Mouse (Mus musculus) layer of hippocampus, postnatal 25 days (tissue): ENCODE results near the gene Mrpl43. TPM values are rescaled to one million over a fixed set of nuclear protein-coding genes. Genes with fewer than 3 reads are reported as not detected.

Experiments used
- DNase-seq, 2 experiments: peaks; one replicate each; pipeline ENCODE4 v3.0.0; 2022; ENCODE audit warnings: mixed read lengths in 2 of 2, low spot score in 1 of 2; ENCODE audit errors: extremely low spot score in 1 of 2
- total RNA-seq, 2 experiments: library from RNA; stranded (reverse); gene quantifications; 2 replicates each; pipeline ENCODE4 v1.2.3; 2021

Mrpl43 gene
- total RNA-seq, 2 experiments from 2014 or later: 43.8 to 45.0 TPM

DNA sequence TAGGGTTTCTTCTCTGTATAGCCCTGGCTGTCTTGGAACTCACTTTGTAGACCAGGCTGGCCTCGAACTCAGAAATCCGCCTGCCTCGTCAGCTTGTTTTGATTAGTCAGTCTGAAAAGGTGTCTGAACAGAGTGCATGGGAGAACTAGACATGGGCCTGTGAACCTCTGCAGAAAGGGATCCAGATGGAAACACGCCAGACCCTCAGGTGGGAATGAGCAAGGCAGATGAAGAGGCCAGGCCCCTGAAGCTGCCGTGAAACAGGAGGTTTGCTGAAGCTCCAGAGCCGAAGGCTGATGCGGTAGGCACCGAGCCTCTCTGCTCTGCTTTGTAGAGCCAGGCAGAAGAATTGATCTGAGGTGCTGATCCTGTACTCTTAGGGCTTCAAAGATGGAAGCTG, 6.0 kb upstream of the Mrpl43 start:
- DNase-seq: no peak

DNA sequence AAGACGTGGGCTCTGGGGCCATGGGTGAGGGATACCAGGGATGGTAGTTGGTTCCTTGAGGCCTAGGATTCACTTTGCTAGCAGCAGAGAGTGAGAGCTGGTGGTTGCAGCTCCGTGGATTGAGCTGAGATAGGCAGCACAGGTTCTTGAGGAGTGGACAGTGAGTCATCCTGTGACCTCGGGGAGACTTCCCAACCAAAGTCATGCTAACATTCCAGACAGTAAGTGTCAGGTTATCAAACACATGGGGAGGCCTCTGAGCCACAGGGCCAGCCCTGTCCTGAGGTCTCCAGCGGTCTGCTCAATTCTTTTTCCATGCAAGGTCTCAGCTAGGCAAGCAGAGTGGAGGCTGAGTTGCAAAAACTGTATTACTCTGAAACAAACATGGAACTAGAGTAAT, 4.4 kb upstream of the Mrpl43 start:
- no peak for DNase-seq

DNA sequence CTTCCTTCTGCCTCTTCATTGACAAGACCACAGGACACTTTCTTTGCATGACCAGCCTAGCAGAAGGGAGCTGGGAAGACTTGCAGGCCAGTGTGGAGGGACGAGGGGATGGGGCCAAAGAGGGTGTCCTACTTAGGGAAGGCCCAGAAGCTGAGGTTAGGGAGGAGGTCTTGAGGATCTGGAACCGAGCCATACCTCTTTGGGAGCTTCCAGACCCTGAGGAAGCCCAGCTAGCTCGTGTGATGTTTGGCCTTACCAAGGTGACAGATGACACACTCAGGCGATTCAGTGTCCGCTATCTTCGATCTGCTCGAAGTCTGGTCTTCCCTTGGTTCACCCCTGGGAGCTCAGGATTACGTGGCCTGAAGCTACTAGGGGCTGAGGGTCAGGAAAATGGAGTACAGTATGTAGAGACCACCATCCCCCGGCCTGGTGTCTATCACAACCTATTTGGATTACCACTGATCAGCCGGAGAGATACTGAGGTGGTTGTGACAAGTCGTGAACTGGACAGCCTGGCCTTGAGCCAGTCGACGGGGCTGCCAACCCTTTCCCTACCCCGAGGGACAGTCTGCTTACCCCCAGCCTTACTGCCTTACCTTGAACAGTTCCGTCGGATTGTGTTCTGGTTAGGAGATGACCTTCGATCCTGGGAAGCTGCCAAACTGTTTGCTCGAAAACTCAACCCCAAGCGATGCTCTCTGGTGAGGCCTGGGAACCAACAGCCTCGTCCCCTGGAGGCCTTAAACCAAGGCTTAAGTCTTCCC, 1.4 kb upstream of the Mrpl43 start:
- DNase-seq: no peak

DNA sequence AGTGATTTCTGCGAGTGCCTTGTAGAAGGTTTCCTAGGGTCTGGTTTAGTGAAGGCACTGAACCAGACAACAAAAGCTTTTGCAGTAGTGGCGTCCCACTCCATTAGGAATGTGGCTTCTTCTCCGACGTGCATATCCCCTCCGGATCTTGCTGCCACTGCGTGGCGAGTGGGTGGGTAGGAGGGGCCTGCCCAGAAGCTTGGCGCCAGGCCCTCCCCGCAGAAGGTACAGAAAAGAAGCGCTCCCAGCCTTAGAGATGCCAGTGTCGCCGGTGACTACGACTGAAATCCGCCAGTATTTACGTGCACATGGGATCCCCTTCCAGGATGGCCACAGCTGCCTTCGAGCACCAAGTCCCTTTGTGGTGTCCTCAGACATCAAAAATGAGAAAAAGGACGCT, 779 bp upstream of the Mrpl43 start:
- DNase-seq: no peak

DNA sequence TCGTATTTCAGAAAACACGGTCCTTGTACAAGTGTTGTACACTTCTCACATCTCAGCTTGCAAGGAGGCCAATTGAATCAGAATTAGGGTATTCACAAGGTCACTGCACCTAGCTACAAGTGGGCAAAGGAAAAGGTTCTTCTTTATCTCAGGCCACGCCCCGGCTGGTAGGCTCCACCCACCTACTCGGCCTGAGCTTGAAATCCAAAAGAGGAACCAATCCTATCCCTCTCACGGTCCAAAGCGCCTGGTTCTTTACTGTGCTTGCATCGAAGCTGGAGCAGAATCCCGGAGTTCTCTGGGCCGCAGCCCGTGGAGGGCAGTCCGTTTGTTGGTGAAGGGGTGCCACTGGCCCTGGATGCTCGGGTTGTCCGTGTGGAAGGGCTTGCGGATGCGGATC, 798 bp downstream of the Mrpl43 start, which contains the start of gene Twnk:
TSS of gene Twnk (plus strand) at position 220 of the 400 bp plus-strand sequence.
- DNase-seq: no peak

DNA sequence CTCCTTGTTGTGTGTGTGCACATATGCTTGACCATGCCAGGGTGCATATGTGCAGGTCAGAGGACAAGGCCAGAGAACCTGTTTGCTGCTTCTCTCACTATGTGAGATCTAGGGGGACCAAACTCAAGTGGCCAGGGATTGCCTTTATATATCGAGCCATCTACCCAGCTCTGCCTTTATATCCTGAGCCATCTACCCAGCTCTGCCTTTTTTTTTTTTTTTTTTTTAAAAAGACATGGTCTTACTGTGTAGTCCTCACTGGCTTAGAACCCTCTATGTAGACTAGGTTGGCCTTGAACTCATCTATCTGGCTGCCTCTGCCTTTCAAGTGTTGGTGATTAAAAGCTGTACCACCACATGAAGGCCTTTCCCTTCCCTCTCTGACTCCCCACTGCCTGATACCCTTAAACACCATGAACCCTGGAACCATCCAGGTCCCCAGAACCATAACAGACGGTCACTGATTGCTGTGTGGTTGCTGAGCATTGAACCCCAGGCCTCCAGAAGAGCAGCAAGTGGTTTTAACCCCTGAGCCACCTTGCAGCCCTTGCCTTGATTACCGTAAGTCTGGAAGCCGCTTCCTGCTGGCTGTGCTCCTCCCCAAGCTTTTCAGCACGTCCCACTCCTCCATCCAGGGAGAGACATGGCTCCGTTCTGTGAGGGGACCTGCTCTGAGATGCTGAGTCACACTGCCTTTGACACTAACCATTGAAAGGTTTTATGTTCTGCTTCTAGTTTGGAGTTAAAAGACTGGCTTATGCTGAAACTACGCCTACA, 2.3 kb downstream of the Mrpl43 start:
- DNase-seq: no peak

DNA sequence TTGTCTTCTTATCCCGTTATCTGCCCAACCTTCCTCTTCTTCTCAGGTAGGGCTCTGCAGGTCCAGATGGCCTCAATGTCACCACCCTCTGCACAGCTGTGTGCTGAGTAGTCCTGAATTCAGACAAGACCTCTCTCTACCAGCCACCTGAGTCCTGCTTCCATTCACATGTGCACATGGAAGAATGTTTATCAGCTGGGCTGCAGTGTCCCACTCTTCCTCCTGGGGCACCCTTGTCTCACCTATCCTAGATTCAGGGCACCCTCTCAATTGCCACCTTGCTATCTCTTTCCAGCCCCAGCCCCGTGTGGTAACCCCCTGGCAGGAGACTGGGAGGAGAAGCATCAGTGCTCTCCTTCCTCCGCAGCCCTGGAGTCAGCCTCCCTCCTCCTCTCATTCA, 3.9 kb downstream of the Mrpl43 start:
- DNase-seq: no peak

DNA sequence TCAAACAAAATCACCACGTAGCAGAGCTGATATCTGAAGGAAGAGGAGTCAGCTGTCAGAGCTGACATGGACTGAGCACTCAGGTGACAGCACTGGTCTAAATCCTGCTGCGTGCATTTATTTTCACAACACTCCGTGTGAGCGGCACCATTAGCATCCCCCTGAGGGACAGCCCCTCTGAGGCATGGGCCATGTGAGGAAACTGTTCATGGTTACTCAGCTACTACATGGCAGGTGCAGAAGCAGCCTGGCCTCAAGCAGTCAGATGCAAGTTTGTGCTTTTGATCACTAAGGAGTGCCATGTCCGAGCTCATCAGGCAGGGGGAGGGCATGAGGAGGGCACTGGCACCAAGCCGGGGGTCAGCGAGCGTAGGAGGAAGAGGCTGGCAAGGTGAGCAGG, 6.6 kb downstream of the Mrpl43 start:
- DNase-seq: no peak

DNA sequence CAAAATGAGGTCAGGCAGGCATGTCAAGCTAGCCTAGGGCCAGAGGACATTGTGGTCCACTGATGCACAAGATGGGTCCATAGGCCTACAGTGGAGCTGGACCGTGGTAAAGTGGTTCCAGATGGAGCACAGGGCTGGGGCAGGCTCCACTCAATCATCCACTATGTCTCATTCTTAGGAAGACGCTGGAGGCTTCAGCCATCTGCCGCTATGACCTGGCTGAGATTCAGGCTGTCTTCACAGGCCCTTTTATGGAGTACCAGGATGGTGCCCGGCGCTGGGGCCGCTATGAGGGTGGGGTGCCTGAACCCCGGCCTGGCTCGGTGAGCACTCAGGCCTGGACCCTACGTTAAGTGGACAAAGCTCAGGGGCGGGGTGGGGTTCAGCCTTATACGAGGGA, 8.5 kb downstream of the Mrpl43 start:
- DNase-seq: no peak

DNA sequence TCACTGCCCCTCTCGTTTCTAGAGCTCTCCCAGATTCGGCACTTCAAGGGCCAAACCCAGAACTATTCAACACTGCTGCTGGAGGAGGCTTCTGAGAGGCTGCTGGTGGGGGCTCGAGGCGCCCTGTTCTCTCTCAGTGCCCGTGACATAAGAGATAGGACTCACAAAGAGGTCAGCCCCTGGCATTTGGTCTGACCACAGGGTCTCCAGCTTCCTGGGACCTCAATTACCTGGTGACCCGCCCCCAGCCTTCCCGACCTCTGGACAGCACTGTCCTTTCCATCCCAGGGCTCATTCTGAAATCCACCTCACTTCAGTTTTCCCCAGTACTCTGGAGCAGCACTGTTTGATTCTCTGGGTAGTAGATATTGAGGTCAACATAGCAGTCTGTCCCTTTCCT, 13.5 kb downstream of the Mrpl43 start:
- DNase-seq: no peak

DNA sequence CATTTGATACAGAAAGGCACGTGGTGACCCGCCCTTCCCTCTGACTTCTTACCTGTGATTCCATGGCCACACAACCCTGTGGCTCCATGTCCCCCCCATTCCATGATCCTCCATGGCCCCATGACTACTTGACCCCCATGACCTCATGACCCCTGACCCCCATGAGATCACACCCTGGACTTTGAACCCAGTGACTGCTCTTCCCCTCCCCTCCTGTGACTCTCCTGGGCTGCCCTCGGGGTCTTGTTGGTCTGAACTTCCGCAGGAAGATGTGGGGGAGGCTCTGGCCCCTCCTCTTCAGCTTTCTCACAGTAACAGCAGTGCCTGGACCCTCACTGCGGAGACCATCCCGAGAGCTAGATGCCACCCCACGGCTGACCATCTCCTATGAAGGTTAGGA, 14.0 kb downstream of the Mrpl43 start:
- no peak for DNase-seq

DNA sequence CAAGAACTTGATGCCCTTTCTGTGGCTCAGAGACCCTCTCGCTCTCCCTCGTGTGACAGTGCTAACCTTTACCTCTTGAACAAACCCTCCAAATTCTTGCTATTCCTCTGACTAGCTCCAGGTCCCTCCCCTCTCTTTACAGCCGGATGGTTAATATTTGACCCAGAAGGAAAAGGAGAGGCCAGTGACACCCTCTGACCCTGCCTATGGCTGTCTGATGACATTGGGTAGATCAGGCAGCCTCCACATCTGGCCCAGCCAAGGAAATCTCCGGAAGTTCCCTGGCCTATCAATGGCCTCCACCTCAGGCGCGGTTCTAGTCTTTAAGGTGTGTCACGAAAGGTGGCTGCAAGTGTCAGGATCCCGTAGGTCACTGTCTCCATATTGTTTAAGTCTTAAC, 15.2 kb downstream of the Mrpl43 start:
- DNase-seq: no peak

DNA sequence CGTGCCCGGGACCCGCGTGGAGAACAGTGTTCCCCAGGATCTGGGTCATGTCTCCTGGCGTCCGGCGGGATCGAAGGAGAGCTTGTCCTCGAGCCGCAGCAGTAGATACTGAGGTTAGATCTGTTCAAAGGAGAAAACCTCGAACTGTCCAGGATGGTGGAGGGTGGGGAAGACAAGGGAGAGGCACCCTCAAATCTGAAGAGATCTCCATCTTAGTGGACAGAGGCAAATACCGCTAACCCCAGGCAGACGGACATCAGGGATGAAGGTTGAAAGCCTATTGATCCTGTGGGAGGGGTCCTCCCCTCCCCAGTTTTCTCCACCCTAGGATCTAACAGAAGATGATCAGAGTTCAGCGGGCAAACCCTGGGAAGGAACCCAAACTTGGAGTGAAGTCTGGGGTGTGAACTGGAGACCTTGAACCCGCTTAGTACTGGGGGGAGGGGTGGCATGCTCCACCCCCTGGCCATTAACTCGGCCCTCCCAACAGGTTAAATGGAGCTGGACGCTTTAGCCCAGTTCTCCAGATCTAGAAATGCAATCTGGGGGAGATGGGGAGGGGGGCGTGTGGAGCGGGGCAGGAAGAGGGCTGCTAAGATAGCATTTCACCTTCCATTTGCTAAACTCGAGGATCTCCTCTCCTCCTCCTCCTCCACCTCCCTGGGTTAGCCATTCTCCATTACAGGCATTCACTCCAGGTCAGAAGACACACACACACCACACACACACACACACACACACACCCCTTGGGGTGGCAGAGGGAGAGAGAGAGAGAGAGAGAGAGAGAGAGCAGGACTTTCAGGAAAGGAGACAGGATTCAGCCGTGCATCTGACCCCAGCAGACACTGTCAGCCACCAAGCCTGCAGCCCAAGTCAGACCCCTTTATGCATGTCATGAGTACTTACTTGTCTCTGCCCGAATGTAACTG, 16.4 kb downstream of the Mrpl43 start:
- DNase-seq: no peak

DNA sequence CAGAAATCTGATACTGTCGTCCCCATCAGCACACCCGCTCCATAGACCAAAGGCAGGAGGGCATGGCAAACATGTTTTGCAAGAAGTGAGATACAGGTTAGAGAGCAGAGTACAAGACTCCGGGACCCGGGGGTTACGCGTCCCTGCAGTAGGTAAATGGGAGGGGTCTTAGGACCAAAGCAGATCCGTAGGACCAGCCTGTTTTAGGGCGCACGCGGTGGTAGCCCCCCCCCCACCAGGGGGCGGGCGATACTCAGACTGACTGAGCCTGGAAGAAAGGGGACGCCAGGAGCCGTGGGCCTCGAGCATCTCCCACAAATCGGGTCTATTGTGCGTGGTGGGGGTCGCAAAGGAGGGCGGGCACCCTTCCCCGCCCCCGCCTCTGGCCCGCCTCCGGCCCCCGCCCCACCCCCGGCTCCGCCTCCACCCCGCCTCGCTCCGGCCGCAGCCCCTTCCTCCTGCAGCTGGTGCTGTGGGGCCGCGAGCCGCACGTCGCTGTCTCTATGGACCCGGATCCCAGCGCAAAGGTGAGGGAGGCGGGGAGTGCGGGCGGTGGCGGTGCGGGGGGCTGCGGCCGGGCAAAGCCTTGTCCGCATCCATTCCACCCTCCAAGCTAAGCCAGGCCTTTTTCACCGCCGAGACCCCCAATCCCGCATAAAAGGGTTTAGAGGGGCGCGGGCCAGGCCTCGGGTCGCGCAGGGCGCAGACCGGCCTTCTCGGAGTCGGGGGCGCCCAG, 17.2 kb downstream of the Mrpl43 start, which contains the start of gene Sema4g:
TSS of gene Sema4g (plus strand) at position 271 of the 736 bp plus-strand sequence.
- no peak for DNase-seq

DNA sequence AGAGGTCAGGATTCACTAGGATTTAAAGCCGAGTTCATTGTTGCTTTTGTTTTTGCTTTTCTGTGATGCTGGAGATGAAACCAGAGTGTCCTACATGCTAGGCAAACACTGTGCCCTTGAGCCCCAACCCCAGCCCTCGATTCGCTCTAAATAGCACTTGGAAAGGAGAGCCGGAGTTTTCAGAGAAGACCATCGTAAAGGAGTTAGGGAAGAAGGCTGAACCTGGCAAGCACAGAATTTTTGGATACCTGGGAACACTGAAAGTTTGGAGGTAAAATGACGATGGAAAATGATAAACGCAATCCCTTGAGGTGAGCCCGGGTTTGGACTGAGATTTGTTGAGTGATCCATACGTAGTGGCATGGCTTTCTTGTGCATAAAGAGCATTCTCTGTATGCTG, 17.9 kb downstream of the Mrpl43 start:
- DNase-seq: no peak

DNA sequence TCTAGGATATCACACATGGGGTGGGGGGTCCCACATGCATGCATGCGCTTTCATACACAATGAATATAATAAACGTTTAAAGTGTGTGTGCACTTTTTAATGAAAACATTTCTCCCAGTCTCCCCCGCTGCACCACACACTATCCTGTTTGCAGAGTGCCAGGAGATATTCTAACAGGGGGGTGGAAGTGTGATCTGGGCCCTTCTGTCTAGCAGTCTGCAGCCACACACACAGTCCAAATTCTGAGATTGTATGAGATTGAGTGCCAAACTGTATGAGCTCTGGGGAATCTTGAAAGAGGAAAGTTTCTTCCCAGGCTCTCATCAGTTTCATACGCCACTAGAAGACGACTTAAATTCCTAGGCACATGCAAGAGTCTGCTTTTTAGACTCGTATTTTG, 18.4 kb downstream of the Mrpl43 start:
- DNase-seq: no peak

DNA sequence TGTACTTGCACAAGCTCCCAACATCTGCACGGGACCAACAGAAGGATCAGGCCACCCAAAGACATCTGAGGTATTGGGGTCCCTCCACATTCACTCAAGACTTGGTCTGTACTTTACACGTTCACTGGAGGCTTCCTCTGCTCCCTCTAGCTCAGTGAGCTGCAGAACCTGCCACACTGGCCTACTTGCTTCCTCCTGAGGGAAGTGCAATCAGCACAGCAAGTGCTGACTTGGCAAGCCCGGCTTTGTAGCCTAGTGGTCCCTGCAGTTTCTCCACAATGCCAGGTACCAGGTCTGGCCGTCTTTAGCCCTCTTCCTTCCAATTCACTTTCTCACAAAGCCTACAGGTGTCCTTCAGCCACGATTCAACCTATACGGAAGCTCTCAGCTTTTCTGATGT, 19.2 kb downstream of the Mrpl43 start:
- DNase-seq: no peak

DNA sequence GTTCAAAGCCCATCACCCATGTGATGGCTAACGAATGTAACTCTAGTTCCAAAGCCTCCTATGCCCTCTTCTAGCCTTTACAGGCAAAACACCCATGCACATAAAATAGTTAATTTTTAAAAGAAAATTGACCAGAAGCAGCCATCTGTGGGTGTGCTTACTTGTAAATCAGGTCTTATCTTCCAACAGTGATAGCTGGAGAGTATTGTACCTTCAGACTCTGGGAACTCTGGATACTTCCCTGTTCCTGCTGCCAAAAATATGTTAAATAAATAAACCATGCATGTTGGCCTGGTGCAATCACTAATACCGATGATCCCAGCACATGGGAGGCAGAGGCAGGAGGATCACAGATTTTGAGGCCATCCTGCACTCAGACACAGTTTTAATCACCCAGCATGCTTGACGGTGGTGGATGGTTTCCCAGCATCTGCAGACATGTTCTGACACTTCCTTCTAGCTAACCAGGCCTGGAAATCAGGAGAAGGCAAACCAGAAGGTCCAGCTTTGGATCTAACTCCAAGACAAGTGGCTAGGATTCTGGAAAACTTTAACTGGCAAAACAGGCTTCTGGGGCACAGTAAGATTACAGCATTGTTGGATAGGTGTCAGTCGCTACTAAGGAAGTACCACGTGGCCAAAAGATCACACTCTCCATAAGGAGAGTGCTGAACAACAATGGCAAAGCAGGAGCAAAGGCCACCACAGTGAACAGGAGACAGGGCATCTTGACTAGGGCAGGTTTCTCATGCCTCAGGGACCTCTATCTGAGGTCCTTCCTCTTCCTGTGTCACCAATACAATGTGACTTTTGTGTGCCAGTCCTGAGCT, 20.9 kb downstream of the Mrpl43 start:
- no peak for DNase-seq

DNA sequence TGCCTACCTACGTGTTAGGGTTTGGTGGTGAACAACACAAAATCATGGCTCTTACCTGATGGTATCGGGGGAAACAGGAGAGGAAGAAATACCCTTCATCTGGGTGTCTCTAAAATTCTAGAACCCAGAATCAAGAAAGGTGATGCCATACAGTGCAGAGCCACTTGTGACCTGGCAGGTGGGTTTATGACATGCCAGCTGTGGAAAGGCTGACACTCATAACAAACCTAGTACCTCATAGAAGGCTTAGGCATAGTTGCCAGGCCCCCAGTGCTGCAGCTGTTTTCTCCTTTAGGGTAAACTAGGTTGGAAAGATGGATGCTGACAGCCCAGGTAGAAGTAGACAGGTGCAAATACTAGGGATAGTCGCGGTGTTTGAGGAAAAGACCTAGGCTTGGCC, 21.8 kb downstream of the Mrpl43 start:
- no peak for DNase-seq
